Mouse (Mus musculus): ENCODE data around the gene B430306N03Rik.

DNA sequence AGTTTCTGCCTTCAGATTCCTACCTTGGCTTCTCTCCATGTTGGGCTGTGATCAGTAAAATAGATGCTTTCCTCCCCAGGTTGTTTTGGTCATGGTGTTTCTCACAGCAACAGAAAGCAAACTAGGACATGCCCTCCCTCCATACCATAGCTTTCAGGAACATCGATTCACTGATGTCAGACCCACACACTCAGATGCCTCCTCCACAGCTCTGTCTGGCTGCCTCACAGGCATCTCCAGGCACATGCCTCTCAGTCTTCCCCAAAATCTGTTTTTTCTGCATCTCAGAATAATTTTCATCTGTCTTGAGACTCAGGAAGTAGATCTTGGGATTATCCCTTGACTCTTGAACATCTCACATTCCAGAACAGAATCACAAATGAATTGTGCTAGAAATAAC lies 60.2 kb downstream of the B430306N03Rik start:
- TF ChIP-seq CTCF (conservative IDR thresholded peaks at IDR 0.05; ENCODE audit: low read length) (no peak), POU5F1 (IDR thresholded peaks at IDR 0.05; ENCODE audit: borderline replicate concordance, low read length) (no peak)
